8 mouse cellular contexts compared by ENCODE assay signal in the genomic region with DNA sequence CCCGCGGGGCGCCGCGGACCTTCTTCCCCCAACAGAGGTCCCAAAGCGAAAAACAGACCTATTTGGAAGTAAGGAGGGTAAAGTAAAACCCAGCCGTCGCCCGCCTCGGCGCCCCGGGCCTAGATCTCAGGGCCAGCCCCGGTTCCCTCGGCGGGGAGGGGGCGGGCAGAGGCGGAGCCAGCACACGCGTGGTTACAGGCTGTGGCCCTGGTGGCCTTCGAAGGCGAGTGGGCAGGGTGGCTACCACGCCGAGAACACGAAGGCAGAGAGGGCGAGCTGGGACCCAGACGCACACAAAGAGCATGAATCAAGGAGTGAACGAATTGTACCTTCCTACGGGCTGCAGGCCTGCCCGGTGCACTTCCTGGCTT. TPM values are rescaled to one million over a fixed set of nuclear protein-coding genes. Genes with fewer than 3 reads are reported as not detected.
DNase-seq lines count a peak whose midpoint lies in the region; ATAC-seq and TF ChIP-seq lines count a peak whose summit lies in the region.

No protein-coding gene starts in this region.

- no peak for DNase-seq in cerebellum, adult 11 months
- DNase-seq in lung, postnatal 0 days (ENCODE audit: low spot score) = no peak
- no peak for DNase-seq in lung, adult 18-20 months
- DNase-seq in limb, embryonic 14.5 days (ENCODE audit: low spot score) = no peak
- no peak for DNase-seq in thymus, postnatal 4 days
- no peak for DNase-seq in spleen, postnatal 36 days (ENCODE audit: low spot score in 2 of 2)

- ATAC-seq in cerebellum, adult (ENCODE audit: insufficient number of reproducible peaks, low FRiP score, low TSS enrichment) = peak; percentile 67
- peak; percentile 70 for ATAC-seq in lung, postnatal 0 days
- ATAC-seq in limb, embryonic 14.5 days (ENCODE audit: low FRiP score, low read depth) = peak; percentile 78
- ATAC-seq in stomach, embryonic 14.5 days (ENCODE audit: insufficient number of reproducible peaks, insufficient read depth, low FRiP score, low read depth) = peak; percentile 76

- H3K9ac ChIP-seq in lung, postnatal 0 days (replicated peaks; ENCODE audit: low read depth) = peak overlapping the region; percentile 44; the same call in 1 of the 2 replicates
- H3K9ac ChIP-seq in limb, embryonic 14.5 days (ENCODE audit: low read depth, low read length, severe bottlenecking) = peak overlapping the region; percentile 87
- H3K9ac ChIP-seq in stomach, embryonic 14.5 days (replicated peaks; ENCODE audit: low read depth, low read length) = peak overlapping the region; percentile 64

- H3K27ac ChIP-seq in lung, postnatal 0 days (ENCODE audit: low read length) = peak overlapping the region; percentile 69
- H3K27ac ChIP-seq in limb, embryonic 14.5 days (replicated peaks; ENCODE audit: low read depth, low read length) = peak overlapping the region; percentile 76; the same call in 1 of the 2 replicates
- peak overlapping the region; percentile 21; the same call in 1 of the 2 replicates for H3K27ac ChIP-seq in stomach, embryonic 14.5 days (ENCODE audit: low read length)

- TF ChIP-seq EP300 in lung, postnatal 0 days (IDR thresholded peaks at IDR 0.05) = no peak

- TF ChIP-seq CTCF in lung, postnatal 0 days (IDR thresholded peaks at IDR 0.05) = no peak

- 20% methylated on average over 29 of the region's 29 CpGs for WGBS in lung, postnatal 0 days
- 17% methylated on average over 28 of the region's 29 CpGs for WGBS in limb, embryonic 14.5 days
- WGBS in stomach, embryonic 14.5 days = 23% methylated on average over 29 of the region's 29 CpGs

- peak overlapping the region; percentile 44 for H3K4me3 ChIP-seq in lung, postnatal 0 days (ENCODE audit: low read depth, low read length)
- peak overlapping the region; percentile 41 for H3K4me3 ChIP-seq in limb, embryonic 14.5 days (replicated peaks; ENCODE audit: low read length)
- peak overlapping the region; percentile 37 for H3K4me3 ChIP-seq in stomach, embryonic 14.5 days (ENCODE audit: low read depth, low read length)

- no peaks in the 10 kb centered on the region for H3K36me3 ChIP-seq in lung, postnatal 0 days (ENCODE audit: insufficient read depth, low read length)
- H3K36me3 ChIP-seq in limb, embryonic 14.5 days (ENCODE audit: control insufficient read depth, insufficient read depth, low read length) = no peaks in the 10 kb centered on the region
- no peaks in the 10 kb centered on the region for H3K36me3 ChIP-seq in stomach, embryonic 14.5 days (ENCODE audit: control insufficient read depth, insufficient read depth, low read length)

- H3K4me2 ChIP-seq in lung, postnatal 0 days (replicated peaks; ENCODE audit: low read depth, low read length) = peak overlapping the region; percentile 61
- peak overlapping the region; percentile 87 for H3K4me2 ChIP-seq in limb, embryonic 14.5 days (replicated peaks; ENCODE audit: low read depth, low read length, severe bottlenecking)
- H3K4me2 ChIP-seq in stomach, embryonic 14.5 days (replicated peaks; ENCODE audit: low read depth, low read length) = peak overlapping the region; percentile 74

- no peak for TF ChIP-seq POLR2A in limb, embryonic 14.5 days (IDR thresholded peaks at IDR 0.05; ENCODE audit: borderline replicate concordance, extremely low read depth, insufficient read depth, insufficient read length)

- H3K27me3 ChIP-seq in lung, postnatal 0 days (replicated peaks; ENCODE audit: insufficient read depth, low read length) = no peaks in the 10 kb centered on the region
- no peaks in the 10 kb centered on the region for H3K27me3 ChIP-seq in limb, embryonic 14.5 days (ENCODE audit: control insufficient read depth, insufficient read depth, low read length)
- H3K27me3 ChIP-seq in stomach, embryonic 14.5 days (ENCODE audit: control insufficient read depth, insufficient read depth, low read length) = 0 out of 2 replicates have a peak, but pooled peaks cover under 1% of the 10 kb centered on the region

- H3K9me3 ChIP-seq in lung, postnatal 0 days (ENCODE audit: low read length) = no peaks in the 10 kb centered on the region
- H3K9me3 ChIP-seq in limb, embryonic 14.5 days (ENCODE audit: control insufficient read depth, low read length) = no peaks in the 10 kb centered on the region
- no peaks in the 10 kb centered on the region for H3K9me3 ChIP-seq in stomach, embryonic 14.5 days (ENCODE audit: control insufficient read depth, low read depth, low read length)

- 0 out of 2 replicates have a peak, but pooled peaks cover 5% of the 10 kb centered on the region for H3K4me1 ChIP-seq in lung, postnatal 0 days (ENCODE audit: insufficient read depth, low read depth, low read length)
- peaks cover 9% of the 10 kb centered on the region; the same call in 1 of the 2 replicates for H3K4me1 ChIP-seq in limb, embryonic 14.5 days (ENCODE audit: control insufficient read depth, insufficient read depth, low read length)
- H3K4me1 ChIP-seq in stomach, embryonic 14.5 days (ENCODE audit: control insufficient read depth, insufficient read depth, low read length) = no peaks in the 10 kb centered on the region

RNA-seq across cellular contexts. Expression of a gene that starts 0.4 kb away (rescaled TPM):
- 1.4 and 1.6 TPM in 2 replicates for polyA plus RNA-seq in lung, postnatal 0 days (2015; fragmentation: Nextera tagmentation; extraction: Ambion mirVana)
- 1.0 and 2.8 TPM in 2 replicates for polyA plus RNA-seq in limb, embryonic 14.5 days (2012; rRNA removed)
- polyA plus RNA-seq in limb, embryonic 14.5 days (2014; fragmentation: Nextera tagmentation; extraction: Ambion mirVana) = 2.1 and 2.2 TPM in 2 replicates
- 2.8 TPM in 1 of 2 replicates, not detected in the other for polyA plus RNA-seq in stomach, embryonic 14.5 days (2014; fragmentation: Nextera tagmentation; extraction: Ambion mirVana)

Comparison
In these comparisons a context has a peak if more than half of its experiments do, and no peak if none do; other contexts are left out.
1. H3K27ac ChIP-seq: peak in every context shown above with its lines; median percentile 76 in limb, embryonic 14.5 days; 69 in lung, postnatal 0 days; 21 in stomach, embryonic 14.5 days.